Mouse (Mus musculus): ENCODE results near the gene Zfp592.

GRCm38 (mm10) chr7:80986458-80987187 lies 6.9 kb upstream of the Zfp592 start:
- TF ChIP-seq CTCF (IDR thresholded peaks at IDR 0.05; ENCODE audit: borderline replicate concordance, insufficient read depth, low read depth, low read length) (no peak), POLR2A (IDR thresholded peaks at IDR 0.05; ENCODE audit: borderline replicate concordance, insufficient read depth, low read length) (no peak)
